Mouse (Mus musculus) myocyte (in vitro differentiated cells): Measurements from ENCODE around the gene Fchsd2.

ENCODE experiments used
- E2F4 ChIP-seq: IDR thresholded peaks from one replicate; pipeline ENCODE4 v1.6.1; 2011; ENCODE audit warnings: mild to moderate bottlenecking, control low read depth, moderate library complexity; ENCODE audit not compliant: insufficient read depth
- MAX ChIP-seq: IDR thresholded peaks from one replicate; pipeline ENCODE4 v1.6.1; 2011; ENCODE audit warnings: low read depth, mild to moderate bottlenecking, control low read depth
- POLR2A ChIP-seq: IDR thresholded peaks from one replicate; pipeline ENCODE4 v1.6.1; 2011; ENCODE audit warnings: low read depth, mild to moderate bottlenecking, control low read depth, moderate library complexity; ENCODE audit not compliant: insufficient read length

DNA sequence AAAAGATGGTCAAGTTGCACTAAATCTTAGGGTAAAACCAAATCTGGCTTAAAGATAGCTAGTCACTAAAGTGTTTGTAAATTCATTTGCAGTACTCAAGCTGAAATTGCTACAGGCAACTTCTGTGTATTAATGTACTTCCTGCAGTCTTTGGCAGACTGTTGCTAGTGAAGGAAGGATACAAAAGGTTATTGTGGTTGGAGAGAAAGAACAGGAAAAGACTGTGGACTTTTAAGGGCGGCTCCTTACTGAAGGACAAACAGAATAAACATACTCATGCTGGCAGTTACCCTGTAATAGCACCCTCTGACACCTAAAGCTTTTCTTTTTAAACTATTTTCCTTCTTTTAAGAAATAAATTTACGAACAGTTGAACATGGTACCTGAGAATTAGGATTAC lies 50.2 kb downstream of the Fchsd2 start:
- TF ChIP-seq POLR2A: no peak
- TF ChIP-seq E2F4: no peak
- TF ChIP-seq MAX: no peak
